Mouse (Mus musculus) embryonic fibroblast, embryonic 13.5 days (primary cell): ENCODE measurements around the gene Ogdhl.

Experiments used
- CTCF ChIP-seq: IDR thresholded peaks from 2 replicates; pipeline ENCODE4 v1.5.1; 2011; ENCODE audit warnings: mild to moderate bottlenecking, control low read depth, low read length, moderate library complexity, borderline replicate concordance; ENCODE audit not compliant: insufficient read depth
- POLR2A ChIP-seq: IDR thresholded peaks from 2 replicates; pipeline ENCODE4 v1.6.1; 2011; ENCODE audit warnings: low read depth, mild to moderate bottlenecking, control low read depth, low read length, moderate library complexity

GRCm38 (mm10) chr14:32364359-32364758 is 42.5 kb downstream of the Ogdhl start:
- TF ChIP-seq POLR2A (no peak), CTCF (no peak)
